Mouse (Mus musculus): ENCODE measurements at regions not wholly inside any gene's neighbourhood (a gene's known extent, or its start where the extent isn't known, plus 50 kb on each side); places are given as distances from the start of the nearest gene placed in this dataset.
A peak's percentile ranks its signal among the peaks of the same experiment; 100 is the strongest.

GRCm38 (mm10) chr6:66381279-66381934, 153.8 kb upstream of the Mad2l1 start:
- ATAC-seq (ENCODE audit: low FRiP score, low TSS enrichment) (no peak), DNase-seq (ENCODE audit: low spot score) (no peak)
- Histone ChIP-seq H3K27me3 (ENCODE audit: control insufficient read depth, insufficient read depth, low read length) (no peaks in the 10 kb centered on the region), H3K36me3 (ENCODE audit: control insufficient read depth, insufficient read depth, low read length) (no peaks in the 10 kb centered on the region), H3K9me3 (ENCODE audit: control insufficient read depth, low read length) (no peaks in the 10 kb centered on the region), H3K4me2 (replicated peaks; ENCODE audit: low read depth) (no peak overlapping the region), H3K4me3 (ENCODE audit: low read depth, low read length) (no peak overlapping the region), H3K27ac (replicated peaks) (no peak overlapping the region), H3K9ac (ENCODE audit: low read length) (no peak overlapping the region), H3K4me1 (replicated peaks; ENCODE audit: control insufficient read depth, insufficient read depth) (no peaks in the 10 kb centered on the region)
- TF ChIP-seq EP300 (optimal IDR thresholded peaks at IDR 0.05) (no peak), CTCF (IDR thresholded peaks at IDR 0.05; ENCODE audit: low read depth) (peak; percentile 34; the same call in 1 of the 2 replicates)
- 33% methylated on average over 1 of the region's 1 CpGs for WGBS

DNA sequence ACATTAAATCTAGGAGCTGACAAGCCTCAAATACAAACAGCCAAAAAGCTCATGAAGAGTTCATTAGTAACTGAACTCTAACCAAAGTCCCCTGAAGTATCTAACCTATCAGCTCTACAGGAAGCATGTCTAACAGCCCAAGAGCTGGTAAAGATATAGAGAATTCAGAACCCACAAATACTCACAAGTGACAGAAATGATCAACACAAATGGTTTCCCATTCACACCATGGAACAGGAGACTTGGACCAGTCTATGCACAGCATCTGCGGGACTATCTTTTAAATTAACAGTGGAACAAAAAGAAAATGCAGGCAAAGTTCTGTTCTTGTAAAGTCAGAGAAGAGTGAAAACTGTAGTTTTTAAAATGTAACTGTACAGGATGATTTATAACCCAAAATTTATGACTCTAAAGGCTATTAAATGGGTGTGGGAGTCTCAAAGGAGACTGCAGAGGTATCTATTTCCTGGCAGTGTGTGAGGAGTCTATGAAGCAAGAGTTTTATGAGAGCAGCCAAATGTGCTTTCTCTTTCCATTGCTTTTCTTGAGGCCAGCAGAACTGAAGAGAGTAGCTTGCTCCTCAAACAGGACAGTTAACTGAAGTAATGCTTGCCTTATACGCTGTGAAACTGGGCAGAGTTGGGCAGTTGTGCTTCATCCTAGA, 152.7 kb upstream of the Mad2l1 start:
- Histone ChIP-seq H3K9ac (ENCODE audit: low read length) (no peak overlapping the region), H3K4me3 (ENCODE audit: low read depth, low read length) (no peak overlapping the region), H3K27me3 (ENCODE audit: control insufficient read depth, insufficient read depth, low read length) (no peaks in the 10 kb centered on the region), H3K27ac (replicated peaks) (no peak overlapping the region), H3K9me3 (ENCODE audit: control insufficient read depth, low read length) (no peaks in the 10 kb centered on the region), H3K36me3 (ENCODE audit: control insufficient read depth, insufficient read depth, low read length) (no peaks in the 10 kb centered on the region), H3K4me2 (replicated peaks; ENCODE audit: low read depth) (no peak overlapping the region), H3K4me1 (replicated peaks; ENCODE audit: control insufficient read depth, insufficient read depth) (no peaks in the 10 kb centered on the region)
- no peak for DNase-seq (ENCODE audit: low spot score)
- ATAC-seq (ENCODE audit: low FRiP score, low TSS enrichment): no peak
- no peak for TF ChIP-seq EP300 (optimal IDR thresholded peaks at IDR 0.05)
- no peak for TF ChIP-seq CTCF (IDR thresholded peaks at IDR 0.05; ENCODE audit: low read depth)
- 82% methylated on average over 2 of the region's 2 CpGs for WGBS

GRCm38 (mm10) chr6:66395147-66395546, 140.0 kb upstream of the Mad2l1 start:
- Histone ChIP-seq H3K4me2 (replicated peaks; ENCODE audit: low read depth) (no peak overlapping the region), H3K4me3 (ENCODE audit: low read depth, low read length) (no peak overlapping the region), H3K4me1 (replicated peaks; ENCODE audit: control insufficient read depth, insufficient read depth) (no peaks in the 10 kb centered on the region), H3K9ac (ENCODE audit: low read length) (no peak overlapping the region), H3K9me3 (ENCODE audit: control insufficient read depth, low read length) (no peaks in the 10 kb centered on the region), H3K27ac (replicated peaks) (no peak overlapping the region), H3K36me3 (ENCODE audit: control insufficient read depth, insufficient read depth, low read length) (no peaks in the 10 kb centered on the region), H3K27me3 (ENCODE audit: control insufficient read depth, insufficient read depth, low read length) (no peaks in the 10 kb centered on the region)
- DNase-seq (ENCODE audit: low spot score) (no peak), ATAC-seq (ENCODE audit: low FRiP score, low TSS enrichment) (no peak)
- WGBS: 93% methylated on average over 4 of the region's 4 CpGs
- TF ChIP-seq EP300 (optimal IDR thresholded peaks at IDR 0.05) (no peak), CTCF (IDR thresholded peaks at IDR 0.05; ENCODE audit: low read depth) (no peak)

DNA sequence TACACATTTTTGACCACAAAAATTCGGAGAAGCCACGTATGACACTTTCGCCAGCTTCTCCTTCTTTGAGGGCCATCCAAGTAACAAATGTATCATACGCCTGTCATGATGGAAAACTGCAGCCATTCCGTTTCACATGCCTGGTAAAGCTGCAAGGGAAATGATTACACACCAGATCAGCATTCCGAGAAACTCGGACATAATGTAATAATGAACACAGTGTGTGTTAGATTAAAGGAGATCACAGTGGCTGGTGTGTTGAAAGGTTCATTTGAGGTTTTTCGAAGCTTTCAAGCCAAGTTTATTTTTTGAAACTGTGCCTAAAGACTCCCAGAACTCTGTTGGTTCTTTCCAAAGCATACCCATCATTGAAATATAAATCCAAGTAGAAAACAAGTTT, 137.8 kb upstream of the Mad2l1 start:
- H3K4me3 ChIP-seq (ENCODE audit: low read depth, low read length): no peak overlapping the region
- ATAC-seq (ENCODE audit: low FRiP score, low TSS enrichment): no peak
- WGBS: 76% methylated on average over 8 of the region's 8 CpGs
- H3K4me2 ChIP-seq (replicated peaks; ENCODE audit: low read depth): no peak overlapping the region
- H3K27ac ChIP-seq (replicated peaks): no peak overlapping the region
- H3K9ac ChIP-seq (ENCODE audit: low read length): no peak overlapping the region
- TF ChIP-seq CTCF (IDR thresholded peaks at IDR 0.05; ENCODE audit: low read depth) (no peak), EP300 (optimal IDR thresholded peaks at IDR 0.05) (no peak)
- H3K36me3 ChIP-seq (ENCODE audit: control insufficient read depth, insufficient read depth, low read length): no peaks in the 10 kb centered on the region
- no peaks in the 10 kb centered on the region for H3K9me3 ChIP-seq (ENCODE audit: control insufficient read depth, low read length)
- H3K4me1 ChIP-seq (replicated peaks; ENCODE audit: control insufficient read depth, insufficient read depth): no peaks in the 10 kb centered on the region
- no peaks in the 10 kb centered on the region for H3K27me3 ChIP-seq (ENCODE audit: control insufficient read depth, insufficient read depth, low read length)
- DNase-seq (ENCODE audit: low spot score): no peak

- TF ChIP-seq CTCF (IDR thresholded peaks at IDR 0.05; ENCODE audit: low read depth) (no peak), EP300 (optimal IDR thresholded peaks at IDR 0.05) (no peak)
- Histone ChIP-seq H3K36me3 (ENCODE audit: control insufficient read depth, insufficient read depth, low read length) (no peaks in the 10 kb centered on the region), H3K9me3 (ENCODE audit: control insufficient read depth, low read length) (no peaks in the 10 kb centered on the region), H3K4me1 (replicated peaks; ENCODE audit: control insufficient read depth, insufficient read depth) (no peaks in the 10 kb centered on the region), H3K4me2 (replicated peaks; ENCODE audit: low read depth) (no peak overlapping the region), H3K4me3 (ENCODE audit: low read depth, low read length) (no peak overlapping the region), H3K9ac (ENCODE audit: low read length) (no peak overlapping the region), H3K27ac (replicated peaks) (no peak overlapping the region), H3K27me3 (ENCODE audit: control insufficient read depth, insufficient read depth, low read length) (no peaks in the 10 kb centered on the region)
- DNase-seq (ENCODE audit: low spot score) (no peak), ATAC-seq (ENCODE audit: low FRiP score, low TSS enrichment) (no peak)
- WGBS: 76% methylated on average over 3 of the region's 3 CpGs
These were observed 136.5 kb upstream of the Mad2l1 start for GRCm38 (mm10) chr6:66398674-66399073.

- Histone ChIP-seq H3K9ac (ENCODE audit: low read length) (no peak overlapping the region), H3K27ac (replicated peaks) (no peak overlapping the region)
These were observed 136.0 kb upstream of the Mad2l1 start for GRCm38 (mm10) chr6:66399091-66399755.

More at GRCm38 (mm10) chr6:66399091-66399755, 136.0 kb upstream of the Mad2l1 start:
- no peaks in the 10 kb centered on the region for H3K36me3 ChIP-seq (ENCODE audit: control insufficient read depth, insufficient read depth, low read length)
- TF ChIP-seq EP300 (optimal IDR thresholded peaks at IDR 0.05): no peak
- TF ChIP-seq CTCF (IDR thresholded peaks at IDR 0.05; ENCODE audit: low read depth): no peak
- WGBS: 73% methylated on average over 4 of the region's 4 CpGs
- no peaks in the 10 kb centered on the region for H3K27me3 ChIP-seq (ENCODE audit: control insufficient read depth, insufficient read depth, low read length)
- H3K9me3 ChIP-seq (ENCODE audit: control insufficient read depth, low read length): no peaks in the 10 kb centered on the region
- no peak for ATAC-seq (ENCODE audit: low FRiP score, low TSS enrichment)
- H3K4me3 ChIP-seq (ENCODE audit: low read depth, low read length): no peak overlapping the region
- no peaks in the 10 kb centered on the region for H3K4me1 ChIP-seq (replicated peaks; ENCODE audit: control insufficient read depth, insufficient read depth)
- no peak for DNase-seq (ENCODE audit: low spot score)
- no peak overlapping the region for H3K4me2 ChIP-seq (replicated peaks; ENCODE audit: low read depth)

All from stomach, postnatal 0 days (tissue).